9 mouse cellular contexts compared by ENCODE assay signal in the genomic region with DNA sequence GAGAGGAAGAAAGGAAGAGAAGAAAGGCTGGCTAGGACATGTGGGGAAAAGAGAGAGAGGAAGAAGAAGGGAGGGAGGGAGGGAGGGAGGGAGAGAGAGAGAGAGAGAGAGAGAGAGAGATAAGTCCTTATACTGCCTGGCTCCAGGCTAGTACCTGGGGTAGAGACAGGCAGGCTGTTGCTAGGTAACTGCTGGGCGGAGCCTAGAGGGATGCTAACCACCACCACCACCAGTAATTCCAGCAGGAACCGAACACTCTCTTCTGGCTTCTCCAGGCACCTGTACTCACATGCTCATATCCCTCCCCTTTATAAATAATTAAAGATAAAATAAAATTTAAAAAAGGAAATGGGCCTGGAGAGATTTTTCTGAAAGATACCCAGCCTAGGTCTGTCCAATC. TPM values are rescaled to one million over a fixed set of nuclear protein-coding genes. Genes with fewer than 3 reads are reported as not detected.
DNase-seq lines count a peak whose midpoint lies in the region; ATAC-seq lines count a peak whose summit lies in the region.
"Had no signal": no experiment of that assay in that cellular context is flagged by ENCODE, and none has a peak within 500 bp of the region (broad histone marks: within the 10 kb centered on the region; RNA-seq: fewer than 3 reads in every experiment).

No protein-coding gene starts in this region.

- DNase-seq in heart, postnatal 36 days: no peak
- peak; percentile 74 for DNase-seq in MN1 (ENCODE audit: low spot score)
- DNase-seq in forebrain, embryonic 11.5 days (ENCODE audit: low spot score): peak; percentile 59
- no peak for DNase-seq in urinary bladder, postnatal 14 days (ENCODE audit: low spot score)
- no peak for DNase-seq in gastrocnemius, postnatal 10 days
- DNase-seq in lung, postnatal 25 days (ENCODE audit: low spot score): no peak

- peak overlapping the region; percentile 88 for H3K9ac ChIP-seq in heart, embryonic 13.5 days
- peak overlapping the region; percentile 60; the same call in 1 of the 2 replicates for H3K9ac ChIP-seq in forebrain, embryonic 11.5 days (ENCODE audit: low read length)
- no peak overlapping the region for H3K9ac ChIP-seq in limb, embryonic 15.5 days

- peak overlapping the region; percentile 99 for H3K27ac ChIP-seq in heart, embryonic 13.5 days (replicated peaks)
- H3K27ac ChIP-seq in forebrain, embryonic 11.5 days (ENCODE audit: low read depth, low read length): peak overlapping the region; percentile 92; the same call in 1 of the 2 replicates
- H3K27ac ChIP-seq in limb, embryonic 15.5 days: peak overlapping the region; percentile 95

- ATAC-seq in heart, embryonic 13.5 days (ENCODE audit: extremely low read depth, insufficient number of reproducible peaks, low FRiP score, low TSS enrichment): no peak
- no peak for ATAC-seq in forebrain, embryonic 11.5 days (replicated peaks; ENCODE audit: low FRiP score)
- no peak for ATAC-seq in limb, embryonic 15.5 days (ENCODE audit: insufficient number of reproducible peaks, low FRiP score, low TSS enrichment, low read depth)

- peak overlapping the region; percentile 94 for H3K4me2 ChIP-seq in heart, embryonic 13.5 days
- peak overlapping the region; percentile 3; the same call in 1 of the 2 replicates for H3K4me2 ChIP-seq in forebrain, embryonic 11.5 days (ENCODE audit: low read depth, low read length, severe bottlenecking)
- H3K4me2 ChIP-seq in limb, embryonic 15.5 days: 0 out of 2 replicates have a peak overlapping the region, but pooled peaks have one; percentile 13

- H3K27me3 ChIP-seq in heart, embryonic 13.5 days (replicated peaks): 0 out of 2 replicates have a peak, but pooled peaks cover 2% of the 10 kb centered on the region
- peaks cover 1% of the 10 kb centered on the region; the same call in 1 of the 2 replicates for H3K27me3 ChIP-seq in forebrain, embryonic 11.5 days (ENCODE audit: control insufficient read depth, insufficient read depth, low read length)
- H3K27me3 ChIP-seq in limb, embryonic 15.5 days: no peaks in the 10 kb centered on the region

- intact Hi-C loops in heart, postnatal 36 days (cut with DNase I): loop anchor here (2.0 to 5.0 kb wide), 2 partner anchors 23 to 141 kb away; partner anchors contain the start of gene Id3

- H3K4me3 ChIP-seq in heart, embryonic 13.5 days: peak overlapping the region; percentile 65; the same call in 1 of the 2 replicates
- H3K4me3 ChIP-seq in forebrain, embryonic 11.5 days (ENCODE audit: low read depth, low read length): no peak overlapping the region
- H3K4me3 ChIP-seq in limb, embryonic 15.5 days: no peak overlapping the region

- 44% methylated on average over 2 of the region's 2 CpGs for WGBS in heart, embryonic 13.5 days
- 19% methylated on average over 2 of the region's 2 CpGs for WGBS in forebrain, embryonic 11.5 days
- WGBS in limb, embryonic 15.5 days: 33% methylated on average over 2 of the region's 2 CpGs

- H3K4me1 ChIP-seq in heart, embryonic 13.5 days: peaks cover 47% of the 10 kb centered on the region
- peaks cover 29% of the 10 kb centered on the region for H3K4me1 ChIP-seq in forebrain, embryonic 11.5 days (replicated peaks; ENCODE audit: control insufficient read depth, insufficient read depth, low read length)
- H3K4me1 ChIP-seq in limb, embryonic 15.5 days: peaks cover 46% of the 10 kb centered on the region

- H3K9me3 ChIP-seq in heart, embryonic 13.5 days: peaks cover 4% of the 10 kb centered on the region
- H3K9me3 ChIP-seq in forebrain, embryonic 11.5 days (ENCODE audit: control insufficient read depth, low read length): peaks cover 1% of the 10 kb centered on the region; the same call in 1 of the 2 replicates
- H3K9me3 ChIP-seq in limb, embryonic 15.5 days: no peaks in the 10 kb centered on the region

- peaks cover 23% of the 10 kb centered on the region for H3K36me3 ChIP-seq in heart, embryonic 13.5 days
- peaks cover 5% of the 10 kb centered on the region for H3K36me3 ChIP-seq in forebrain, embryonic 11.5 days (ENCODE audit: control insufficient read depth, insufficient read depth, low read length)
- H3K36me3 ChIP-seq in limb, embryonic 15.5 days: peaks cover 17% of the 10 kb centered on the region

RNA-seq across cellular contexts. Expression of gene Zfp46, which starts 0.7 kb away (rescaled TPM):
- polyA plus RNA-seq in heart, embryonic 13.5 days (2015; fragmentation: Nextera tagmentation; extraction: Ambion mirVana): 18.3 and 19.7 TPM in 2 replicates
- total RNA-seq in heart, postnatal 36 days (2021): 10 to 100 TPM; 37.4 to 57.1 TPM
- polyA plus RNA-seq in forebrain, embryonic 11.5 days (2014; fragmentation: Nextera tagmentation; extraction: Ambion mirVana): 28.2 and 30.8 TPM in 2 replicates
- polyA plus RNA-seq in limb, embryonic 15.5 days (2015; fragmentation: Nextera tagmentation; extraction: Ambion mirVana): 25.0 and 25.9 TPM in 2 replicates
- total RNA-seq in gastrocnemius, postnatal 10 days (2021): 10 to 100 TPM; 44.5 to 48.7 TPM

RNA-seq across cellular contexts. Expression of gene Hnrnpr, which starts 27.0 kb away (rescaled TPM):
- polyA plus RNA-seq in heart, embryonic 13.5 days (2015; fragmentation: Nextera tagmentation; extraction: Ambion mirVana): 109 and 116 TPM in 2 replicates
- total RNA-seq in heart, postnatal 36 days (2021): 10 to 100 TPM; 37.6 to 43.2 TPM
- polyA plus RNA-seq in forebrain, embryonic 11.5 days (2014; fragmentation: Nextera tagmentation; extraction: Ambion mirVana): 193 and 215 TPM in 2 replicates
- polyA plus RNA-seq in limb, embryonic 15.5 days (2015; fragmentation: Nextera tagmentation; extraction: Ambion mirVana): 160 and 164 TPM in 2 replicates
- 10 to 100 TPM; 40.9 to 53.0 TPM for total RNA-seq in gastrocnemius, postnatal 10 days (2021)

RNA-seq across cellular contexts. Expression of gene Tcea3, which starts 36.3 kb away (rescaled TPM):
- 58.8 and 62.7 TPM in 2 replicates for polyA plus RNA-seq in heart, embryonic 13.5 days (2015; fragmentation: Nextera tagmentation; extraction: Ambion mirVana)
- total RNA-seq in heart, postnatal 36 days (2021): 100 to 1,000 TPM; 121 to 126 TPM
- 1.1 and 1.6 TPM in 2 replicates for polyA plus RNA-seq in forebrain, embryonic 11.5 days (2014; fragmentation: Nextera tagmentation; extraction: Ambion mirVana)
- 20.6 and 29.9 TPM in 2 replicates for polyA plus RNA-seq in limb, embryonic 15.5 days (2015; fragmentation: Nextera tagmentation; extraction: Ambion mirVana)
- 100 to 1,000 TPM; 199 to 247 TPM for total RNA-seq in gastrocnemius, postnatal 10 days (2021)
- polyA plus RNA-seq: G1E had no signal

Comparison
In these comparisons a context has a peak if more than half of its experiments do, and no peak if none do; other contexts are left out.
1. H3K4me2 ChIP-seq: peak in every context shown above with its lines; median percentile 94 in heart, embryonic 13.5 days; 13 in limb, embryonic 15.5 days; 3 in forebrain, embryonic 11.5 days.
2. DNase-seq: peak in MN1 (single experiment) and forebrain, embryonic 11.5 days (single experiment); none in heart, postnatal 36 days (0 of 2), urinary bladder, postnatal 14 days (single experiment), gastrocnemius, postnatal 10 days (single experiment) and lung, postnatal 25 days (single experiment).
3. Peak in every context shown above with its lines, with median percentiles within 50 percentile points of each other: H3K27ac ChIP-seq.